Mouse (Mus musculus): ENCODE measurements at regions not wholly inside any gene's neighbourhood (a gene's known extent, or its start where the extent isn't known, plus 50 kb on each side); places are given as distances from the start of the nearest gene placed in this dataset.

DNA sequence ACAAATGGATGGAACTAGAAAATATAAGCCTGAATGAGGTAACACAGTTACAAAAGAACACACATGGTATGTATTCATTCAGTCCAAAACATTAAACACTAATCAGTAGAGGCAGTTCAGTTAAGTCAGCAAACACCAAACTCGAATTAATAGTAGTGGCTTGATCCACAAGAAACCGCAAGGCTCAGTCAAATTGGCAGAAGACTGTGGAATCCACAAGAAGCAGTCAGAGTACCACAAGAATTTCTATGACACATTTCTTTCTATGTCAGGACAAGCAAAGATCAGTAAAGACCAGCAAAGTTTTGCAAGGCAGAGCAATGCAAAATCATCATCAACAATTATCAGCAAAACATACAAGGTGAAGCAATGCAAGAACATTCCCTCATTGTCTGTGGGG, 1373.9 kb upstream of the Zeb2 start:
- DNase-seq (ENCODE audit: low read depth, low spot score) = no peak

- DNase-seq (ENCODE audit: low read depth, low spot score) = no peak
Observed at GRCm38 (mm10) chr2:46468936-46469629, 1351.9 kb upstream of the Zeb2 start.

DNA sequence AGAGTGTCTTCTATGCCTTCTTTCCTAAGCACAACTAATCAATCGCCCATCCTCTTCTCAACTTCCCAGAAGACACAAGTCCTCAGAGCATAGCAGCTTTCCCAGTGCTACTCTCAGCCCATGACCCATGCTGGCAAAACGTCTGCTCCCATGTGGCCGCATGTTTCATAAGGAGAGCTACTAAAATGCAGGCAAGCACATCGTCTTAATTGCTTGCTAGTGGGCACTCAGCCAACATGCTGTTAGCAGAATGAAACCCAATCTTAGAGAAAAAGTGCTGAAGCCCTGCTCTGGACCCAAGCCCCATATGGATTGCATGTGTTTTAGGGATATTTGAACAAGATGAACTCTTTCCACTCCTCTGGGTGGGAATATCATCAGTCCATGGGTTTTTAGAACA, 1348.2 kb upstream of the Zeb2 start:
- DNase-seq (ENCODE audit: low read depth, low spot score) = no peak

- no peak for DNase-seq (ENCODE audit: low read depth, low spot score)
Observed at GRCm38 (mm10) chr2:46464913-46465312, 1347.7 kb upstream of the Zeb2 start.

- DNase-seq (ENCODE audit: low read depth, low spot score) = no peak
Observed at GRCm38 (mm10) chr2:46462670-46463069, 1345.5 kb upstream of the Zeb2 start.

GRCm38 (mm10) chr2:46450698-46451097, 1333.5 kb upstream of the Zeb2 start:
- DNase-seq (ENCODE audit: low read depth, low spot score) = no peak

DNA sequence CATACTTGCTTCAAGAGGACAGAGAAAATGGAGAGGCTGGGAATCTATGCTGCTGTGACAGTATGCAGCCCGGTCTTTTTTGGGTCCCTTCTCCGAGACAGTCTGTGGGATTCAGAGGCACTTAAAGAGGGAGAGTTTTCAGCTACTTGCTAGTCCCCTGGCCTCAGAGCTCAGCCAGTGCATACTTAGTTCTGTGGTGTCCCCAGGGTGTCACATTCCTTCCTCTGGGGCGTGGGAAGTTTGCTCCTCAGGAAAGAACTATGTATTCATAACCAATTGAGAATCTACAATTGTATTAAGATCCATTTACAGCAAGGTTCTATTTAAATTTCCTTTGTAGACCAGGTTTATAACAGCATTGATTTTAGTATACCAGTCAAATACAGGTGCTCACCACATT, 1328.1 kb upstream of the Zeb2 start:
- DNase-seq (ENCODE audit: low read depth, low spot score) = no peak

DNA sequence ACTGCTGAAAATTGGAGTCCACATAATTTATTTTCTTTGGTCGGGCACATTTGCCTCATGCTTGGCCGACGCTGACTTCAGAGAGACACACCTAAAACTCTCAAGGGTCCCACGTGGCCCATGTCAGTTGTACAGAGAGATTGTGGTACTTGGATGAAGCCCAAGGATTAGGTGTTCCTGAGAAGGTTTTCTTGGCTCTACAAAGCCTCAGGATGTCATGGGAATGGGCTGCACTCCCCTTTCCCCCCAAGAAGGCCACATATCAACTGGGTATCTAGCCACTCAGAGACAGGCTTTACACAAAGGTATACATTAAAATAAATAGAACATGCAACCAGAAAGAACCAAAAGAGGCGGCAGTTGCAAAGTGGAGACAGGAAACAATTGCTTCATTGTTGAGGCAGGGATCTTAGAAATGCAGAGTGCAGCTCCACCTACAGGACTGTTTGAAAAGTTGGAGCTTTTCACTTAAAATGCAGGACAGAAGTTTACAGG, 1326.5 kb upstream of the Zeb2 start:
- DNase-seq (ENCODE audit: low read depth, low spot score) = peak; percentile 40

GRCm38 (mm10) chr2:46443061-46443685, 1326.0 kb upstream of the Zeb2 start:
- DNase-seq (ENCODE audit: low read depth, low spot score) = no peak

DNA sequence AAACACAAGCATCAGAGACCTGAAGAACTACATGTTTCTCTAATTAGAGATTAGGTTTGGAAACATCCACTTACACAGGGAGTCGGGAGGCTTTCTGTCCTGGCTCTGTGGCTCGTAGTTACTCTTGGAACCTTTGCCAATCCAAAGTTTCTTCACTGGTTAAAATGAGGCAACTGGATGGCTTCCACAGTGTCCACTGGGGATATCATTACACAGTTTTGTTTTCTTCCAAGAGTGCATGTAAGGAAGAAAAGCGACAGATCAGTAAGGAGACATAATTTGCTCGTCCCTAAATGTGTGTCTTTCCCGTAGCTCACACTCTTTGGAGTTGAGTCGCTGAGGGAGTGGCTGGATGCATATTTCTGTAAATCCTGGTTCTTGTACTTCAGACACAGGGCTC, 1325.4 kb upstream of the Zeb2 start:
- DNase-seq (ENCODE audit: low read depth, low spot score) = no peak

DNA sequence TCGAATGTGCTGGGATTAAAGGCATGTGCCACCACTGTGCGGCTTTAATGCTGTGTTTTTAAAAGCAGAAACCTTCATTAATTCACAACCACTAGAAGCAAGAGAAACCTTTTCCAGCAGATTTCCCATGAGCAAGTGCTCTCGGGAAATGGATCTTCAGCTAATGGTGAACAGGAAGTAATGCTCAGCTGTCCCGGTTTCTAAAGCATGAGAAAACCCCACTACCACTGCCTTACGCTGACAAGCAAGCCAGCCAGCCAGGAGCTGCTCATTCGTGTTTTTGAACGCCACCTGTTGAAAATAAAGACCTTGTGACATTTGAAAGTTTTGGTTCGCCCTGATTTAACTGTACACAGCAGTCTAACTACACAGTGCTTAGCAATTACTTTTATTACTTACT, 1324.7 kb upstream of the Zeb2 start:
- DNase-seq (ENCODE audit: low read depth, low spot score) = no peak

- DNase-seq (ENCODE audit: low read depth, low spot score) = no peak
Observed at GRCm38 (mm10) chr2:46441348-46441747, 1324.2 kb upstream of the Zeb2 start.

- DNase-seq (ENCODE audit: low read depth, low spot score) = no peak
Observed at GRCm38 (mm10) chr2:46440038-46440437, 1322.8 kb upstream of the Zeb2 start.

GRCm38 (mm10) chr2:46418281-46418680, 1301.1 kb upstream of the Zeb2 start:
- DNase-seq (ENCODE audit: low read depth, low spot score) = no peak

GRCm38 (mm10) chr2:46402373-46403114, 1285.3 kb upstream of the Zeb2 start:
- no peak for DNase-seq (ENCODE audit: low read depth, low spot score)

DNA sequence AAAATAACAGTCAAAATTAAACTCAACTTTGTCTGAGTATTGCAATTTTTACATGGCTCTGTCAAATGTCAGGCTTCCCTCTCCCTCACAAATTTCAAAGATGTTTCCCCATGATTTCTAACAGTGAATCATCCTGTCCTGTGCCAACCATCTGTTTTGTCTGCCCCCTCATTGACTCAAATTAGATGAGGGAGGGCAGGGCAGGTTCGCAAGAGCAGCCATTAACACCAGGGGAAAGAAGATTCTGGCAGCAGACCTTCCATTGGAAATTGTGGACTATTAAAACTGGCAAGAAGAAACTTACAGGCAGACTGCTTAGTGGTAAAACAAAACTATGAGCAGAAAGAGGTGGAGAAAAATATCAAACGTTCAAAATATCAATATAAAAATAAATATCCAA, 1277.0 kb upstream of the Zeb2 start:
- no peak for DNase-seq (ENCODE audit: low read depth, low spot score)

DNA sequence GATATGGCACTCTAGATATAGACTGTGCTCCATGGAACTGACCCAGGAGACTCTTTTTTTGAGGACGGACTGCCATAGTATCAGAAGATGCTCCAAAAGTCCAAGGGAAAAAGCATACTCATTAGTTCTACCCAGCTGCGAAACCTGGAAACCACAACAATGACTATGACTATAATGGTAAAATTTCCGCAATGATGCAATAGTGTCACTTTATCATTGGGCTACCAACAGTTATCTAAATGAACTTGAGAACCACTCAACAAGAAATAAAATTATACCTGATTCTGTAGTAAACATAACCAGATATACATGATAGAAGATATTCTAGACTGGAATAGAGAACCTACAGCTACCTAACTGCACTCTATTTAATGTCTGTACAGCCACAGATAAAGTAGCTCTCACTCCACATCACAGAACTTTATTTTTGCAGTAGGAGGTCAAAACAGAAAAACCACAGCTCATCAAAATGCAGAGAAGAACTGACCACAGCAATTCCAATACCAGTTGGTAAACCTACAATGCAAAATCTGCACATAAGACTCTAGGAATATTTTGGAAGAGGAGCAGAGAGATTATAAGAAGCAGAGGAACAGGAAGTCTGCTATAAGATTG, 1255.8 kb upstream of the Zeb2 start:
- DNase-seq (ENCODE audit: low read depth, low spot score) = no peak

GRCm38 (mm10) chr2:46371755-46372154, 1254.6 kb upstream of the Zeb2 start:
- DNase-seq (ENCODE audit: low read depth, low spot score) = no peak

DNA sequence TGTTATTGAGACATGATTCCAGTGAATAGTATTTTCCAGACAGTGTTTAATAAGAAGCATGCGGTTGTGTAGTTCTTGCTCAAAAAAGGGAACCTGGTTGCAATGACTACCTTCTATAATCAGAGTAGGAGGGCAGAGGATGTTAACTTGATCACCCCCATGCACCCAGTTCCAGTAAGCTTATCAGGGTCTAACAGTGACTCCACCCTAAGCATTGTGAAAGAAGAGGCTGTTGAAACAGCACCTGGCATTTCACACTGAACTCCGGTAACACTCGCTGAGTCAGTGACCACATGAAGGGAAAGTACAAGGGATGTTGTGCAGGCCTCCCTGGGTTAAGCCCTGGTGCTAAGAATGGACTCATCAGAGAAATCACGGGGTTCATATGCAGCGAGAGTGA, 1253.8 kb upstream of the Zeb2 start:
- DNase-seq (ENCODE audit: low read depth, low spot score) = peak; percentile 37

DNA sequence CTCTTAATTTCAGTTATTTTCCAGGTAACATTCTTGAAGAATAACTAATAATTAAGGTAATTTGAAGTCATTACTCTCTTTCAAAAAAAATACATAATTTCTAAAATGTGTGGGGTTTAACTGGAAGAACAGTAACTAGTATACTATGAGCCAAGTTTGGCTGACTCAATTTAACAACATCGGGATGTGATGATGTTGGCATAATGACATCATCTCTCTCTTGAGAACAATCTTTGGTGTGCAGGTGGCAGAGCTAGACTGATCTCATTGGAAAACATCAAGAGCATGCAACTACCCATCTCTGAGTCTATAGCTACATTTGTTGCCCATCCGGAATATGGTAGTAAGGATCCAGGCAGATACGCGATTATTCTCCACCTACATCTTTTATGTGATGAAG, 1251.7 kb upstream of the Zeb2 start:
- no peak for DNase-seq (ENCODE audit: low read depth, low spot score)

DNA sequence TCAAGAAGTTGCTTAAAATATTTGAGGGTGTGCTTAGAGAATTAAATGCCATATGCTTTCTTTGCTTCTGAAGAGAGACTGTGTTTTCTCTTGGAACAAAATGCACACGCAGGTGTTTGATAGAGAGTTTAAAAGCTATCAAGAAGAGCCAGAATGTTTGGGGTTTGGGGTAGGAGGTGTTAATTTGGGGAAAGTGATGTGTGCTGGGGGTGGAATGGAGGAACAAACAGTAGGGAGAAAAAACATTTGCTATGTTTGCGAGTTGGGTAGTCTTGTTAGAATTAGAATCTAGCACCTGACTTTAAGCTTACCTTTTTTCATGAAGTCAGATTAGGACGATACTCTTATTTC, 1248.9 kb upstream of the Zeb2 start:
- no peak for DNase-seq (ENCODE audit: low read depth, low spot score)

GRCm38 (mm10) chr2:46365428-46366134, 1248.4 kb upstream of the Zeb2 start:
- DNase-seq (ENCODE audit: low read depth, low spot score) = no peak

Data from CD4-positive, CD25-positive, alpha-beta regulatory T cell, adult 2 months (primary cell).